Mouse (Mus musculus) retina, embryonic 14.5 days (tissue): ENCODE results near the gene Shtn1.
A peak's percentile ranks its signal among the peaks of the same experiment; 100 is the strongest.

Experiments
- DNase-seq: peaks from one replicate; pipeline ENCODE4 v3.0.0-alpha.2; 2015; ENCODE audit warnings: low spot score

Gene Shtn1

GRCm38 (mm10) chr19:58970826-58971225, 105.1 kb downstream of the Shtn1 start:
- no peak for DNase-seq

- peak; percentile 34 for DNase-seq
Observed at GRCm38 (mm10) chr19:58968731-58969506, 107.0 kb downstream of the Shtn1 start.

- DNase-seq = no peak
Observed at GRCm38 (mm10) chr19:58963011-58963410, 112.9 kb downstream of the Shtn1 start.

DNA sequence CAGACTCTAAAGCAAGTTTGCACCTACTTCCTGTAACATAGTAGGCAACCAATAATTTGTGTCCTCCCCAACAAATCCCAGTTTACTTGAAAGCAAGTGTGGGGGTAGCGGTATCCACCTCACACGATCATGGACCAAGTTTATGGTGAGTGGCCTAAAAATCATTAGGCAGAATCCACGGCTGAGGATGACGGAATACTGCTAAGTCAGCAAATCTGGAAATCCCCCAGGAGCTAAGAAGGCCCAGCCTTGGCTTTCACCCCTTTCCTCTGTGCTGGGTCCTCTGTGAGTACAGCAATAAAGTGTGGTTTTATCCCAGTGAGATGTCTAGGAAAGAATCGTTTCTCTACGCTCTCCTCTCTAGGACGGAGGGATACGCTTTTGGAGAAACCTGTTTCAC, 121.1 kb downstream of the Shtn1 start:
- DNase-seq = no peak

- DNase-seq = no peak
Observed at GRCm38 (mm10) chr19:58952236-58952635, 123.7 kb downstream of the Shtn1 start.

- DNase-seq = no peak
Observed at GRCm38 (mm10) chr19:58951521-58951920, 124.4 kb downstream of the Shtn1 start.

DNA sequence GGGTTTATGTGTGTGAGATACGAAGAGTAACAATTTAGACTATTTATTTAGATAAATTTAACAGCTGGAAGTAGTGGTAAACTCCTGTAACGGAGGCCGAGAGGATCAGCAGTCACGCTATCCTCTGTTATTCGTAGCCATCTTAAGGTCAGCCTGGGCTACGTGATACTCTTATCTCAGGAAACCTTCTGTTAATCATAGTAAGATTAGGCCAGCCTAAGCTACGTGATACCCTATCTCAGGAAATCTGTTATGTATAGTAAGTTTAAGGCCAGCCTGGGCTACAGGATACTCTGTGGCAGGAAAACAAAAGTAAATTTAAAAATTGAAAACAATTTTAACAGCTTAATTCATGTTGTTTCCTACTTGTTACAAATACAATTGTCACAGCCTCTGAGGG, 129.9 kb downstream of the Shtn1 start:
- no peak for DNase-seq

GRCm38 (mm10) chr19:58942841-58943828, 132.8 kb downstream of the Shtn1 start, which contains the start of the genes Eno4 and Hspa12a:
Gene Eno4, plus strand, starts transcription at chr19:58943425.
Gene Hspa12a, minus strand, starts transcription at chr19:58943654.
- peak; percentile 98 for DNase-seq

DNA sequence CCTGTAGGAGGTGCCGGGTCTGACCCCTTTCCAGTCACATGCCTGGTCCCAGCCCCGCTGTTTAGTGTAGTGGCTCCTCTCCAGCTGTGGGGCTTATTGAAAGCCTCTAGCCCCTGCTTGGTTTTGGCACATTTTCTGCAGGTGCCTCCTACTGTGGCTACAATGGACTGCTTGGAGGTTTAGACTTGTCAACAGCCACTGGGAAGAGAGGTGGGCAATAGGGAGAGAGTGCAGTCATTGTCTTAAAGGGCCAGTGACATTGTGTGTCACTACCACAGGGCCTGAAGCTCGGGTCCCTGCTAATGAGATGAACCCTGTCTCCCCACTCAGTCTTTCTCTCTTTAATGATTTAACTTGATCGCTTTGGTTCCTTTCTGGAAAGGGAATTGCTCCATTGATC, 142.8 kb downstream of the Shtn1 start:
- peak; percentile 35 for DNase-seq

- peak; percentile 77 for DNase-seq
Observed at GRCm38 (mm10) chr19:58931081-58931800, 144.7 kb downstream of the Shtn1 start.
